Mouse (Mus musculus) activated CD4-positive, CD25-positive, alpha-beta regulatory T cell, adult 9 weeks (primary cell): Measurements from ENCODE around the gene Gm21731. TPM values are rescaled to one million over a fixed set of nuclear protein-coding genes. Genes with fewer than 3 reads are reported as not detected.

Experiments
- polyA plus RNA-seq: library from polyadenylated mRNA; unstranded; fragments of 100-300 nt; shearing (Covaris generic); gene quantifications from one replicate; pipeline ENCODE4 v1.2.1, GENCODE M21; 2017

The Gm21731 gene
- not detected for polyA plus RNA-seq

DNA sequence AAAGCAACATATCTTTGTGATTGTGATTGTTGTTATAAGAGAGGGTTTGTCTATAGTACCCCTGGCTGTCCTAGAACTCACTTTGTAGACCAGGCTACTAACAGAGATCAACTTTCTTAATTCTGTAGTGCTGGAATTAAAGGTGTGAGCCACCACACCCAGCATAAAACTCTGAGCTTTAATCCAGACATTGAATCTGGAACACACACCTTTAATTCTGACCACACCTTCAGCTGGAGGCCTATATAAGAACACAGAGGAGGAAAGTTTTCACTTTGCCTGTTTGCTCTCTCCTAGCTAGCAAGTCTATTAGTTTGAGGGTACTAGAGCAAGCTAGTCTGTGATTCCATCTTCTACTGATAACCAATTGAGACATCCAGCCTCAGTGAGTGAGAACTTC lies at the start of gene Gm21731:
Gene Gm21731, plus strand, starts transcription at position 301 of the 400 bp plus-strand sequence.

DNA sequence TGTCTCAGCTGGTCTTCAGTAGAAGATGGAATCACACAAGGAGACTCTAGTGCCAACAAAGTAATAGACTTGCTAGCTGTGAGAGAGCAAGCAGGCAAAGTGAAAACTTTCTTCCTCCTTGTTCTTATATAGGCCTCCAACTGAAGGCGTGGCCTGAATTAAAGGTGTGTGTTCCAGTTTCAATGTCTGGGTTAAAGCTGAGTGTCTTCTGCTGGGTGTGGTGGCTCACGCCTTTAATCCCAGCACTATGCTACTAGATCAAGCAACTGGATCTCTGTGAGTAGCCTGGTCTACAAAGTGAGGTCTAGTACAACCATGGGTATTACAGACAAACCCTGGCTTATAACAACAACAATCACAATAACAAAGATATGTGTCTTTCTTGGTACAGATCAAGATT lies 23.1 kb upstream of the Gm21731 start, which contains the start of gene Gm21762:
Gene Gm21762, minus strand, starts transcription at position 101 of the 400 bp plus-strand sequence.

DNA sequence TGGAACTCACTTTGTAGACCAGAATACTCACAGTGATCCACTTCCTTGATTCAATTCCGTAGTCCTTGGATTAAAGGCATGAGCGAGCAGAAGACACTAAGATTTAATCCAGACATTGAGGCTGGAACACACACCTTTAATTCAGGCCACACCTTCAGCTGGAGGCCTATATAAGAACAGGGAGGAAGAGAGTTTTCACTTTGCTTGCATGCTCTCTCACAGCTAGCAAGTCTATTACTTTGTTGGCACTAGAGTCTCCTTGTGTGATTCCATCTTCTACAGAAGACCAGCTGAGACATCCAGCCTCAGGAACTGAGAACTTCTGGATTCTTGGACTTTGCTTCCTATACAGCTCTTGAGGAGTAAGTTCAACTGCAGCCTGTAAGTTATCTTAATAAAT lies 24.0 kb downstream of the Gm21731 start, which contains the start of gene AF067061:
Gene AF067061, plus strand, starts transcription at position 245 of the 400 bp plus-strand sequence.

Other genes with a start within 250 kb of the Gm21731 start
- not detected for gene Gm36079, start 212.1 kb upstream of the Gm21731 start, polyA plus RNA-seq
- 0.11 TPM for gene Gm21188, start 186.9 kb upstream of the Gm21731 start, polyA plus RNA-seq
- not detected for gene Gm20767, start 98.9 kb upstream of the Gm21731 start, polyA plus RNA-seq
- gene Gm21818, start 66.7 kb upstream of the Gm21731 start, polyA plus RNA-seq, result not detected
- not detected for gene Gm21762, start 23.2 kb upstream of the Gm21731 start, polyA plus RNA-seq
- gene AF067061, start 24.0 kb downstream of the Gm21731 start, polyA plus RNA-seq, result not detected
- 101 TPM for gene BC147527, start 61.3 kb downstream of the Gm21731 start, polyA plus RNA-seq
- not detected for gene Tcstv3, start 77.8 kb downstream of the Gm21731 start, polyA plus RNA-seq